Mouse (Mus musculus): ENCODE measurements around the gene Txndc11. TPM values are rescaled to one million over a fixed set of nuclear protein-coding genes. Genes with fewer than 3 reads are reported as not detected.

Gene Txndc11
- polyA plus RNA-seq, 1 experiment from 2014 or later: 33.7 TPM

- no peaks in the 10 kb centered on the region for H3K27me3 ChIP-seq (ENCODE audit: control insufficient read depth, insufficient read depth, low read length)
- H3K4me3 ChIP-seq (ENCODE audit: low read depth, low read length): peak within 1 kb of the TSS; percentile 89
- H3K27ac ChIP-seq (replicated peaks; ENCODE audit: low read depth, low read length): peak within 1 kb of the TSS; percentile 92
- peaks cover 25% of the 10 kb centered on the region for H3K4me1 ChIP-seq (ENCODE audit: control insufficient read depth, insufficient read depth, low read length)
- H3K36me3 ChIP-seq (ENCODE audit: control insufficient read depth, insufficient read depth, low read length): 0 out of 2 replicates have a peak, but pooled peaks cover 3% of the 10 kb centered on the region
- H3K4me2 ChIP-seq (ENCODE audit: low read depth, severe bottlenecking): peak within 1 kb of the TSS; percentile 86
- peak; percentile 98 for ATAC-seq (ENCODE audit: insufficient number of reproducible peaks, low FRiP score, low TSS enrichment, low read depth)
- peak; percentile 99 for DNase-seq (ENCODE audit: low spot score)
- WGBS: under 1% methylated on average over 61 of the region's 78 CpGs
- H3K9me3 ChIP-seq (ENCODE audit: control insufficient read depth, low read length): no peaks in the 10 kb centered on the region
- H3K9ac ChIP-seq (ENCODE audit: low read length): peak within 1 kb of the TSS; percentile 98
These were observed 68.2 kb downstream of the Txndc11 start, which contains the start of gene Litaf for GRCm38 (mm10) chr16:11066029-11066832. Gene Litaf (minus strand): TSS chr16:11066157.

- Histone ChIP-seq H3K9me3 (ENCODE audit: control insufficient read depth, low read length) (no peaks in the 10 kb centered on the region), H3K4me3 (ENCODE audit: low read depth, low read length) (peak overlapping the region; percentile 89), H3K27me3 (ENCODE audit: control insufficient read depth, insufficient read depth, low read length) (no peaks in the 10 kb centered on the region), H3K36me3 (ENCODE audit: control insufficient read depth, insufficient read depth, low read length) (no peaks in the 10 kb centered on the region), H3K27ac (replicated peaks; ENCODE audit: low read depth, low read length) (no peak overlapping the region), H3K4me2 (ENCODE audit: low read depth, severe bottlenecking) (peak overlapping the region; percentile 53), H3K4me1 (ENCODE audit: control insufficient read depth, insufficient read depth, low read length) (peaks cover 25% of the 10 kb centered on the region), H3K9ac (ENCODE audit: low read length) (peak overlapping the region; percentile 98)
- 64% methylated on average over 5 of the region's 5 CpGs for WGBS
- no peak for ATAC-seq (ENCODE audit: insufficient number of reproducible peaks, low FRiP score, low TSS enrichment, low read depth)
- no peak for DNase-seq (ENCODE audit: low spot score)
These were observed 69.0 kb downstream of the Txndc11 start for GRCm38 (mm10) chr16:11065431-11065830.

DNA sequence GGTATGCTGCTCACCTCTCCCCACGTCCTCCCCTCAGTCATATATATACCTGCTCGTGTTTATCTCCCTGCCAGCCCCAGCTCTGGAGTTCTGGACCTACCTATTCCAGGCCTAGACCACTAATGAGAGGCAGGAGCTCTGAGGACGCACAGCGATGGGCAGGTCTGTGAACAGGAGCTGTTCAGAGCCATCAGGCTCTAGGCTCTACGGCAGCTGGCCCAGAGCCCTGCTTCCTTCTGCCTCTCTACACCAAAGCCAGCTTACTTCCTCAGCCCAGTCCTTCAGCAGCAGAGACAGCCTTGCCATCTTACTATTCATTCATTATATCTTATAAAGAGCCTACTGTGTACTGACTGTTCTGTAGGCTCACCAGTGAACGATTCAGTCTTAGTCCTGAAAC, 69.7 kb downstream of the Txndc11 start:
- Histone ChIP-seq H3K27ac (replicated peaks; ENCODE audit: low read depth, low read length) (no peak overlapping the region), H3K27me3 (ENCODE audit: control insufficient read depth, insufficient read depth, low read length) (no peaks in the 10 kb centered on the region), H3K4me3 (ENCODE audit: low read depth, low read length) (no peak overlapping the region), H3K9ac (ENCODE audit: low read length) (no peak overlapping the region), H3K4me1 (ENCODE audit: control insufficient read depth, insufficient read depth, low read length) (peaks cover 24% of the 10 kb centered on the region), H3K4me2 (ENCODE audit: low read depth, severe bottlenecking) (no peak overlapping the region), H3K36me3 (ENCODE audit: control insufficient read depth, insufficient read depth, low read length) (no peaks in the 10 kb centered on the region), H3K9me3 (ENCODE audit: control insufficient read depth, low read length) (no peaks in the 10 kb centered on the region)
- no peak for ATAC-seq (ENCODE audit: insufficient number of reproducible peaks, low FRiP score, low TSS enrichment, low read depth)
- DNase-seq (ENCODE audit: low spot score): no peak
- WGBS: 87% methylated on average over 6 of the region's 6 CpGs

DNA sequence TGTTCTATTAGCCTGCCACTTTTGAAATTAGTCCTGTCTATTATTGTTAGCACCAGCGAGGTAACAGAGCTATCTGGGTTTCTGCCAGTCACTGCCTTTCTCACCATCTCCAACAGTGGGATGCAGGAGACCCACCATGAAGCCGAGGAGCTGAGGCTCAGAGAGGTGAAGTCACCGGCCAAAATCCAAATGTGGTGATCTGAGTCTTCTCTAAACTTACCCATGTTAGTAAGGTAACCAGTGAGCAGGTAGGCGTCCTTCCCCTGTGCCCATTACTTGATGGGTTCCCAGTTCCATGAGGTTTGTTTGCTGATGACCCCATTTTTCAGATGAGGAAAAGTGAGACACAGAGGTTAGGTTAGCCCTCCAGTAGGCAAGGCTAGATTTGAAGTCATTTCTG, 70.1 kb downstream of the Txndc11 start:
- H3K4me2 ChIP-seq (ENCODE audit: low read depth, severe bottlenecking): no peak overlapping the region
- WGBS: 88% methylated on average over 4 of the region's 4 CpGs
- H3K4me1 ChIP-seq (ENCODE audit: control insufficient read depth, insufficient read depth, low read length): peaks cover 23% of the 10 kb centered on the region

DNA sequence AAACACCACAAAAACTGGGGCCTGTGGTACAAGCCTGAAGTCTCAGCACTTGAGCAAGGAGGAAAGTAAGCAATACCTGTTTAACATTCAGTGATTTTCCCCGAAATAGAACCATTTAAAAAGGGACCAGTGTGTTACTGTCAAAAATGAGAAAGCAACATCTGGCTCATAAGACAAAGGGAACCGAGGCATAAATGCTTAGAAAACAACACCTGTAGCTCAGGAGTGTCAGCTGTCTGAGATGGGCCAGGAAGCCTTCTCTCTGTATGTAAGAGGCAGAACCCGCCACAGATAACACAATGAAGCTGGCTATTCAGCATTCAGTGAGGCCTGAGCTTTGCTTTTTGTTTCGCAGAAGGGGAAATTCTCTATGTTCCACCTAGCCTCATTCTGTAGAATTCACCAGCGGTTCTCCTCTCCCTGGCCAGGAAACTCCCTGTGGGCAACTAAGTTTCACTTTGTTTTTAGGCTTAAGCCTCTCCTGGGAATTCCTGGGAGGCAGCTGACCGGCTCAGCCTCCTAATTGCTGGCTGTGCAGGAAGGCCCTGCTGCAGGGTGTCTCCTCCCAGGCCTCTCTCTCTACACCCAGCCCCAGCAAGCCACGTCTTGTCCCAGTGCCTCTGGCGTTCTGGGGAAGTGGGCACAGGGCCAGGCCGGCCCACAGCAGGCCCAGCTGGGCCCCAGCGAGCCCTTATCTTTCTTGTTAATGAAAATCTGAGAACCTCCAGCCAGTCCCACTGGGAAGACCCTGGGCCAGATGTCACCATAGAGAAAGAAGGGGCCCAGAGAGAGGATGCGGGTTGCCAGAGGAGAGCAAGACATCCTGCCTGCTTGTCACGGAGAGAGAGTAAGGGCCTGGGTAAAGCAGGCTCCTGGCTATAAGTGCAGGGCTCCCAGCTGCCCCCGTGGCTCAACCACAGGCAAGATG, 71.4 kb downstream of the Txndc11 start:
- Histone ChIP-seq H3K9ac (ENCODE audit: low read length) (no peak overlapping the region), H3K27ac (replicated peaks; ENCODE audit: low read depth, low read length) (peak overlapping the region; percentile 53), H3K36me3 (ENCODE audit: control insufficient read depth, insufficient read depth, low read length) (no peaks in the 10 kb centered on the region), H3K9me3 (ENCODE audit: control insufficient read depth, low read length) (no peaks in the 10 kb centered on the region), H3K4me3 (ENCODE audit: low read depth, low read length) (no peak overlapping the region), H3K4me2 (ENCODE audit: low read depth, severe bottlenecking) (no peak overlapping the region), H3K27me3 (ENCODE audit: control insufficient read depth, insufficient read depth, low read length) (no peaks in the 10 kb centered on the region), H3K4me1 (ENCODE audit: control insufficient read depth, insufficient read depth, low read length) (peaks cover 14% of the 10 kb centered on the region)
- DNase-seq (ENCODE audit: low spot score): peak; percentile 52
- 43% methylated on average over 13 of the region's 13 CpGs for WGBS
- ATAC-seq (ENCODE audit: insufficient number of reproducible peaks, low FRiP score, low TSS enrichment, low read depth): no peak

More for the DNA sequence above, 70.1 kb downstream of the Txndc11 start:
- ATAC-seq (ENCODE audit: insufficient number of reproducible peaks, low FRiP score, low TSS enrichment, low read depth): no peak
- H3K9ac ChIP-seq (ENCODE audit: low read length): no peak overlapping the region
- no peak overlapping the region for H3K4me3 ChIP-seq (ENCODE audit: low read depth, low read length)
- no peak for DNase-seq (ENCODE audit: low spot score)
- H3K9me3 ChIP-seq (ENCODE audit: control insufficient read depth, low read length): no peaks in the 10 kb centered on the region
- H3K27ac ChIP-seq (replicated peaks; ENCODE audit: low read depth, low read length): no peak overlapping the region
- no peaks in the 10 kb centered on the region for H3K36me3 ChIP-seq (ENCODE audit: control insufficient read depth, insufficient read depth, low read length)
- no peaks in the 10 kb centered on the region for H3K27me3 ChIP-seq (ENCODE audit: control insufficient read depth, insufficient read depth, low read length)

DNA sequence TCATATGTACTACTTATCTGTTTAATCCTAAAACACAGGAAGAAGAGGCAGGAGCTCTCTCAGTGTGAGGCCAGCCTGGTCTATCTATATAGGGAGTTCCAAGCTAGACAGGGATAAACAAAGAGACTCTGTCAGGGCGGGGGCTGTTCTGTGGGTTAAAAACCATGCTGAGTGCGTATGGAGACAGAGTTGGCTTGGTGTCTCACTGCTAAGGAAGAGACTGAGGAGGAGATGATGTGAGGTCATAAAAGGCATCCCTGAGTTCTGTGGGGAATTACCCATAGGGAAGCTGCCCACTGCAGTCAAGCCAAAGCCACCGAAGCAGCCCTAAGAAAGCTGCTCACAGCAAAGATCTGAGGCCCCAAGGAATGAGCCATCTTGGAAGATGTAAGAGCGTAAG, 73.8 kb downstream of the Txndc11 start, which contains the start of gene Snn:
Gene Snn (plus strand): TSS at position 301 of the 400 bp plus-strand sequence.
- no peak within 1 kb of the TSS for H3K4me2 ChIP-seq (ENCODE audit: low read depth, severe bottlenecking)
- no peak within 1 kb of the TSS for H3K4me3 ChIP-seq (ENCODE audit: low read depth, low read length)
- no peaks in the 10 kb centered on the region for H3K9me3 ChIP-seq (ENCODE audit: control insufficient read depth, low read length)
- no peak within 1 kb of the TSS for H3K9ac ChIP-seq (ENCODE audit: low read length)
- no peak for DNase-seq (ENCODE audit: low spot score)
- no peak for ATAC-seq (ENCODE audit: insufficient number of reproducible peaks, low FRiP score, low TSS enrichment, low read depth)
- no peaks in the 10 kb centered on the region for H3K27me3 ChIP-seq (ENCODE audit: control insufficient read depth, insufficient read depth, low read length)
- H3K36me3 ChIP-seq (ENCODE audit: control insufficient read depth, insufficient read depth, low read length): no peaks in the 10 kb centered on the region
- WGBS: 84% methylated on average over 4 of the region's 4 CpGs
- no peak within 1 kb of the TSS for H3K27ac ChIP-seq (replicated peaks; ENCODE audit: low read depth, low read length)
- peaks cover 6% of the 10 kb centered on the region; the same call in 1 of the 2 replicates for H3K4me1 ChIP-seq (ENCODE audit: control insufficient read depth, insufficient read depth, low read length)

GRCm38 (mm10) chr16:11055916-11056315, 78.5 kb downstream of the Txndc11 start:
- DNase-seq (ENCODE audit: low spot score): no peak
- H3K9me3 ChIP-seq (ENCODE audit: control insufficient read depth, low read length): no peaks in the 10 kb centered on the region
- no peak overlapping the region for H3K4me2 ChIP-seq (ENCODE audit: low read depth, severe bottlenecking)
- no peaks in the 10 kb centered on the region for H3K4me1 ChIP-seq (ENCODE audit: control insufficient read depth, insufficient read depth, low read length)
- 66% methylated on average over 5 of the region's 5 CpGs for WGBS
- no peak overlapping the region for H3K27ac ChIP-seq (replicated peaks; ENCODE audit: low read depth, low read length)
- no peaks in the 10 kb centered on the region for H3K36me3 ChIP-seq (ENCODE audit: control insufficient read depth, insufficient read depth, low read length)
- no peak overlapping the region for H3K9ac ChIP-seq (ENCODE audit: low read length)
- H3K4me3 ChIP-seq (ENCODE audit: low read depth, low read length): no peak overlapping the region
- no peak for ATAC-seq (ENCODE audit: insufficient number of reproducible peaks, low FRiP score, low TSS enrichment, low read depth)
- H3K27me3 ChIP-seq (ENCODE audit: control insufficient read depth, insufficient read depth, low read length): no peaks in the 10 kb centered on the region

GRCm38 (mm10) chr16:11054871-11055270, 79.6 kb downstream of the Txndc11 start:
- H3K4me1 ChIP-seq (ENCODE audit: control insufficient read depth, insufficient read depth, low read length): no peaks in the 10 kb centered on the region
- ATAC-seq (ENCODE audit: insufficient number of reproducible peaks, low FRiP score, low TSS enrichment, low read depth): no peak
- 84% methylated on average over 6 of the region's 6 CpGs for WGBS
- H3K27me3 ChIP-seq (ENCODE audit: control insufficient read depth, insufficient read depth, low read length): no peaks in the 10 kb centered on the region
- no peak overlapping the region for H3K4me3 ChIP-seq (ENCODE audit: low read depth, low read length)
- no peak overlapping the region for H3K27ac ChIP-seq (replicated peaks; ENCODE audit: low read depth, low read length)
- no peak overlapping the region for H3K9ac ChIP-seq (ENCODE audit: low read length)
- H3K36me3 ChIP-seq (ENCODE audit: control insufficient read depth, insufficient read depth, low read length): no peaks in the 10 kb centered on the region
- DNase-seq (ENCODE audit: low spot score): no peak
- H3K9me3 ChIP-seq (ENCODE audit: control insufficient read depth, low read length): no peaks in the 10 kb centered on the region
- no peak overlapping the region for H3K4me2 ChIP-seq (ENCODE audit: low read depth, severe bottlenecking)

All from limb, embryonic 11.5 days (tissue).